Mouse (Mus musculus): ENCODE measurements around the gene Musk.
A peak's percentile ranks its signal among the peaks of the same experiment; 100 is the strongest.
"Not testable (repeated sequence)": the region's sequence is repeated elsewhere in the genome, so short reads cannot be mapped to it uniquely, and the experiment has no call there.

Musk gene

GRCm38 (mm10) chr4:58285687-58286086, at the start of gene Musk:
Musk (plus strand) TSS chr4:58285960.
- no peak for DNase-seq

GRCm38 (mm10) chr4:58240416-58240815, 45.3 kb upstream of the Musk start:
- DNase-seq = peak in 1 of 2 experiments; percentile 24

- peak in 1 of 2 experiments; percentile 17 for DNase-seq
Observed at GRCm38 (mm10) chr4:58245544-58245943, 40.2 kb upstream of the Musk start.

GRCm38 (mm10) chr4:58252381-58252780, 33.4 kb upstream of the Musk start:
- DNase-seq = no peak

GRCm38 (mm10) chr4:58253410-58253809, 32.4 kb upstream of the Musk start:
- DNase-seq = peak in 1 of 2 experiments; percentile 34

- DNase-seq = not testable (repeated sequence)
Observed at GRCm38 (mm10) chr4:58260767-58261166, 25.0 kb upstream of the Musk start.

- DNase-seq = peak in 1 of 2 experiments; percentile 22
Observed at GRCm38 (mm10) chr4:58266294-58266693, 19.5 kb upstream of the Musk start.

GRCm38 (mm10) chr4:58268897-58269542, 16.7 kb upstream of the Musk start:
- no peak for DNase-seq

- no peak for DNase-seq
Observed at GRCm38 (mm10) chr4:58269961-58270360, 15.8 kb upstream of the Musk start.

- DNase-seq = no peak
Observed at GRCm38 (mm10) chr4:58270956-58271355, 14.8 kb upstream of the Musk start.

GRCm38 (mm10) chr4:58271504-58272162, 14.1 kb upstream of the Musk start:
- no peak for DNase-seq

- no peak for DNase-seq
Observed at GRCm38 (mm10) chr4:58275261-58275895, 10.4 kb upstream of the Musk start.

- peak; percentile 21 to 63 for DNase-seq
Observed at GRCm38 (mm10) chr4:58278368-58278767, 7.4 kb upstream of the Musk start.

- DNase-seq = no peak
Observed at GRCm38 (mm10) chr4:58280121-58280520, 5.6 kb upstream of the Musk start.

- no peak for DNase-seq
Observed at GRCm38 (mm10) chr4:58286368-58287090, 769 bp downstream of the Musk start.

- DNase-seq = peak in 1 of 2 experiments; percentile 13
Observed at GRCm38 (mm10) chr4:58288753-58289152, 3.0 kb downstream of the Musk start.

- no peak for DNase-seq
Observed at GRCm38 (mm10) chr4:58291828-58292227, 6.1 kb downstream of the Musk start.

- no peak for DNase-seq
Observed at GRCm38 (mm10) chr4:58293099-58293498, 7.3 kb downstream of the Musk start.

- DNase-seq = no peak
Observed at GRCm38 (mm10) chr4:58303862-58304261, 18.1 kb downstream of the Musk start.

- DNase-seq = no peak
Observed at GRCm38 (mm10) chr4:58304564-58304963, 18.8 kb downstream of the Musk start.

- DNase-seq = no peak
Observed at GRCm38 (mm10) chr4:58307421-58307820, 21.7 kb downstream of the Musk start.

- no peak for DNase-seq
Observed at GRCm38 (mm10) chr4:58313344-58313743, 27.6 kb downstream of the Musk start.

- no peak for DNase-seq
Observed at GRCm38 (mm10) chr4:58314942-58315508, 29.3 kb downstream of the Musk start.
